Mouse (Mus musculus) MEL (cell line): ENCODE measurements at regions not wholly inside any gene's neighbourhood (a gene's known extent, or its start where the extent isn't known, plus 50 kb on each side); places are given as distances from the start of the nearest gene placed in this dataset.

Experiments used
- DNase-seq: peaks from one replicate; pipeline ENCODE4 v3.0.0; 2011; ENCODE audit warnings: low read depth, low spot score
- H3K27ac ChIP-seq: 2 replicates; pipeline ENCODE4 v1.5.1; 2012; ENCODE audit warnings: low read depth, mild to moderate bottlenecking, control low read depth, low read length, moderate library complexity; ENCODE audit not compliant: control insufficient read depth
- H3K27me3 ChIP-seq, 2 experiments: fragments of 150-350 bp in 1 of 2; sonication (generic) in 1 of 2; 2 replicates each; pipeline ENCODE4 v1.6.1; 2012; ENCODE audit warnings: low read length in 2 of 2, mild to moderate bottlenecking in 2 of 2, improper control_type of control experiment in 1 of 2, moderate library complexity in 1 of 2; ENCODE audit not compliant: insufficient read depth in 2 of 2, control insufficient read depth in 1 of 2
- H3K36me3 ChIP-seq, 2 experiments: 2 replicates each; pipeline ENCODE4 v1.6.1; 2012 to 2014; ENCODE audit warnings: low read length in 2 of 2, improper control_type of control experiment in 1 of 2, inconsistent platforms in 1 of 2, mild to moderate bottlenecking in 1 of 2; ENCODE audit not compliant: insufficient read depth in 2 of 2, control insufficient read depth in 1 of 2
- H3K4me1 ChIP-seq, 2 experiments: fragments of 150-350 bp in 1 of 2; sonication (generic) in 1 of 2; 2 replicates each; pipeline ENCODE4 v1.6.1; 2012; ENCODE audit warnings: low read length in 2 of 2, improper control_type of control experiment in 1 of 2, mild to moderate bottlenecking in 1 of 2; ENCODE audit not compliant: insufficient read depth in 2 of 2, control insufficient read depth in 1 of 2
- H3K4me3 ChIP-seq, 2 experiments: fragments of 150-350 bp in 1 of 2; sonication (generic) in 1 of 2; 2 replicates each; pipeline ENCODE4 v1.5.1; 2012; ENCODE audit warnings: low read depth in 2 of 2, low read length in 2 of 2, mild to moderate bottlenecking in 2 of 2, moderate library complexity in 2 of 2, control low read depth in 1 of 2, improper control_type of control experiment in 1 of 2; ENCODE audit not compliant: control insufficient read depth in 1 of 2, insufficient read depth in 1 of 2
- H3K79me2 ChIP-seq: 2 replicates; pipeline ENCODE4 v1.6.1; 2012; ENCODE audit warnings: mild to moderate bottlenecking, low read length, moderate library complexity; ENCODE audit not compliant: control insufficient read depth, poor library complexity, insufficient read depth
- H3K9ac ChIP-seq: 2 replicates; pipeline ENCODE4 v1.6.1; 2012; ENCODE audit warnings: low read depth, mild to moderate bottlenecking, control low read depth, low read length, moderate library complexity; ENCODE audit not compliant: control insufficient read depth, poor library complexity, severe bottlenecking
- H3K9me3 ChIP-seq: fragments of 150-350 bp; sonication (generic); replicated peaks from 2 replicates; pipeline ENCODE4 v1.6.1; 2012; ENCODE audit warnings: mild to moderate bottlenecking, low read length, improper control_type of control experiment, moderate library complexity; ENCODE audit not compliant: insufficient read depth
- CHD1 ChIP-seq: IDR thresholded peaks from 2 replicates; pipeline ENCODE4 v1.6.1; 2012; ENCODE audit warnings: low read depth, mild to moderate bottlenecking, inconsistent platforms, low read length, improper control_type of control experiment
- E2F4 ChIP-seq: IDR thresholded peaks from 2 replicates; pipeline ENCODE4 v1.6.1; 2011; ENCODE audit warnings: low read depth, low read length, improper control_type of control experiment, borderline replicate concordance
- EP300 ChIP-seq, 2 experiments: IDR thresholded peaks; 2 replicates each; pipeline ENCODE4 v1.6.1; 2011; ENCODE audit warnings: improper control_type of control experiment in 2 of 2, low read length in 2 of 2, low read depth in 1 of 2, mild to moderate bottlenecking in 1 of 2
- GATA1 ChIP-seq: IDR thresholded peaks from 2 replicates; pipeline ENCODE4 v1.6.1; 2011; ENCODE audit warnings: low read depth, low read length, improper control_type of control experiment
- JUND ChIP-seq: IDR thresholded peaks from 2 replicates; pipeline ENCODE4 v1.6.1; 2011; ENCODE audit warnings: low read depth, mild to moderate bottlenecking, improper control_type of control experiment, low read length
- KAT2A ChIP-seq: conservative IDR thresholded peaks from 2 replicates; pipeline ENCODE4 v1.6.1; 2012; ENCODE audit warnings: low read depth, low read length, improper control_type of control experiment, inconsistent platforms
- MAFK ChIP-seq: IDR thresholded peaks from 2 replicates; pipeline ENCODE4 v1.6.1; 2011; ENCODE audit warnings: low read depth, mild to moderate bottlenecking, low read length, improper control_type of control experiment, borderline replicate concordance
- MAZ ChIP-seq: IDR thresholded peaks from 2 replicates; pipeline ENCODE4 v1.6.1; 2012; ENCODE audit warnings: low read depth, mild to moderate bottlenecking, inconsistent platforms, low read length, improper control_type of control experiment
- MEF2A ChIP-seq: IDR thresholded peaks from 2 replicates; pipeline ENCODE4 v1.6.1; 2014; ENCODE audit warnings: low read depth, mild to moderate bottlenecking, inconsistent platforms, low read length, improper control_type of control experiment; ENCODE audit not compliant: poor library complexity, insufficient replicate concordance, severe bottlenecking; ENCODE audit errors: extremely low read depth
- MXI1 ChIP-seq: IDR thresholded peaks from 2 replicates; pipeline ENCODE4 v1.6.1; 2011; ENCODE audit warnings: mild to moderate bottlenecking, low read depth, low read length, improper control_type of control experiment
- MYC ChIP-seq: IDR thresholded peaks from 2 replicates; pipeline ENCODE4 v1.6.1; 2011; ENCODE audit warnings: low read depth, mild to moderate bottlenecking, low read length, improper control_type of control experiment, moderate library complexity
- NELFE ChIP-seq: IDR thresholded peaks from 2 replicates; pipeline ENCODE4 v1.6.1; 2011; ENCODE audit warnings: low read depth, low read length, improper control_type of control experiment
- POLR2A ChIP-seq, 2 experiments: IDR thresholded peaks; 2 replicates each; pipeline ENCODE4 v1.6.1; 2011 to 2012; ENCODE audit warnings: low read length in 2 of 2, mild to moderate bottlenecking in 2 of 2, control low read depth in 1 of 2, improper control_type of control experiment in 1 of 2, low read depth in 1 of 2, moderate library complexity in 1 of 2; ENCODE audit not compliant: control insufficient read depth in 1 of 2, insufficient read depth in 1 of 2, poor library complexity in 1 of 2
- RAD21 ChIP-seq: IDR thresholded peaks from 2 replicates; pipeline ENCODE4 v1.6.1; 2011; ENCODE audit warnings: mild to moderate bottlenecking, low read depth, low read length, improper control_type of control experiment
- RCOR1 ChIP-seq: IDR thresholded peaks from 2 replicates; pipeline ENCODE4 v1.6.1; 2012; ENCODE audit warnings: low read depth, mild to moderate bottlenecking, inconsistent platforms, low read length, improper control_type of control experiment
- SIN3A ChIP-seq: IDR thresholded peaks from 2 replicates; pipeline ENCODE4 v1.6.1; 2012; ENCODE audit warnings: low read length, improper control_type of control experiment, inconsistent platforms
- SMC3 ChIP-seq: IDR thresholded peaks from 2 replicates; pipeline ENCODE4 v1.6.1; 2011; ENCODE audit warnings: low read depth, low read length, improper control_type of control experiment
- TBP ChIP-seq: IDR thresholded peaks from 2 replicates; pipeline ENCODE4 v1.8.0; 2011; ENCODE audit warnings: low read depth, low read length, improper control_type of control experiment
- TCF12 ChIP-seq: IDR thresholded peaks from 2 replicates; pipeline ENCODE4 v1.6.1; 2014; ENCODE audit warnings: low read depth, mild to moderate bottlenecking, inconsistent platforms, low read length, improper control_type of control experiment, moderate library complexity
- USF1 ChIP-seq: IDR thresholded peaks from 2 replicates; pipeline ENCODE4 v1.6.1; 2014; ENCODE audit warnings: low read depth, mild to moderate bottlenecking, inconsistent platforms, low read length, improper control_type of control experiment, moderate library complexity
- USF2 ChIP-seq, 2 experiments: IDR thresholded peaks; 2 replicates each; pipeline ENCODE4 v1.6.1; 2011 to 2012; ENCODE audit warnings: improper control_type of control experiment in 2 of 2, low read length in 2 of 2, borderline replicate concordance in 1 of 2, inconsistent platforms in 1 of 2, low read depth in 1 of 2, mild to moderate bottlenecking in 1 of 2; ENCODE audit not compliant: insufficient read depth in 1 of 2
- ZKSCAN1 ChIP-seq: IDR thresholded peaks from 2 replicates; pipeline ENCODE4 v1.6.1; 2012; ENCODE audit warnings: low read depth, mild to moderate bottlenecking, inconsistent platforms, low read length, improper control_type of control experiment, moderate library complexity
- ZNF384 ChIP-seq: IDR thresholded peaks from 2 replicates; pipeline ENCODE4 v1.6.1; 2012; ENCODE audit warnings: low read depth, mild to moderate bottlenecking, inconsistent platforms, low read length, improper control_type of control experiment

DNA sequence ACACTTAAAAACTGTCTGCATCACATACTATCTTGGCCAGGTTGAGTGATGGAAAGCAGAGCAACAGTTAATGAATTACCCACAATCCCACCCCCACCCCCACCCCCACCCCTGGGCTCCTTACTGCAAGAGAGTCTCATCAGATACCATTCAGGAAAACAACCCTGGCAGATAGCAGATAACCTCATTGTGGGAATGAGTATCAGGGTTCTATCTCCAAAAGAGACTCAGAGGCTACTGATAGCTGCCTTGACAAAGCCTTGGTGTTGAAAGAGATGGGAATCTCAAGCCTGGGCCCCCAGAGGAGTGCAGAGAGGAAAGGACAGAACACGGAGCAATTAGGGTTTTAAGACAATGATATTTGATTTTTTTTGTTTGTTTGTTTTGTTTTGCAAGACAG is 175.7 kb upstream of the Meis1 start (continued):
- TF ChIP-seq GATA1, result peak; percentile 51; the same call in 1 of the 2 replicates
- TF ChIP-seq TCF12, result peak; percentile 69
- TF ChIP-seq ZNF384, result no peak
- no peak for TF ChIP-seq USF2 (IDR thresholded peaks at IDR 0.05; ENCODE audit: borderline replicate concordance in 1 of 2, insufficient read depth in 1 of 2, low read depth in 1 of 2, low read length in 2 of 2)
- TF ChIP-seq MAFK, result 0 out of 2 replicates have a peak, but pooled peaks have one; percentile 13

- Histone ChIP-seq H3K79me2 (no peaks in the 10 kb centered on the region), H3K27ac (no peak overlapping the region), H3K9ac (no peak overlapping the region), H3K4me3 (no peak overlapping the region), H3K4me1 (peaks cover 15 to 22% of the 10 kb centered on the region in 2 experiments), H3K36me3 (peaks cover 4 to 25% of the 10 kb centered on the region in 2 experiments; a peak in 3 of 4 replicates), H3K9me3 (no peaks in the 10 kb centered on the region), H3K27me3 (no peaks in the 10 kb centered on the region)
- no peak for DNase-seq
- TF ChIP-seq USF1 (no peak), MEF2A (no peak), POLR2A (IDR thresholded peaks at IDR 0.05; ENCODE audit: control insufficient read depth in 1 of 2, insufficient read depth in 1 of 2, low read depth in 1 of 2, low read length in 2 of 2, poor library complexity in 1 of 2) (no peak), RAD21 (no peak), KAT2A (no peak), TBP (no peak), JUND (no peak)
Measured at GRCm38 (mm10) chr11:19197790-19198189, 179.0 kb upstream of the Meis1 start.

DNA sequence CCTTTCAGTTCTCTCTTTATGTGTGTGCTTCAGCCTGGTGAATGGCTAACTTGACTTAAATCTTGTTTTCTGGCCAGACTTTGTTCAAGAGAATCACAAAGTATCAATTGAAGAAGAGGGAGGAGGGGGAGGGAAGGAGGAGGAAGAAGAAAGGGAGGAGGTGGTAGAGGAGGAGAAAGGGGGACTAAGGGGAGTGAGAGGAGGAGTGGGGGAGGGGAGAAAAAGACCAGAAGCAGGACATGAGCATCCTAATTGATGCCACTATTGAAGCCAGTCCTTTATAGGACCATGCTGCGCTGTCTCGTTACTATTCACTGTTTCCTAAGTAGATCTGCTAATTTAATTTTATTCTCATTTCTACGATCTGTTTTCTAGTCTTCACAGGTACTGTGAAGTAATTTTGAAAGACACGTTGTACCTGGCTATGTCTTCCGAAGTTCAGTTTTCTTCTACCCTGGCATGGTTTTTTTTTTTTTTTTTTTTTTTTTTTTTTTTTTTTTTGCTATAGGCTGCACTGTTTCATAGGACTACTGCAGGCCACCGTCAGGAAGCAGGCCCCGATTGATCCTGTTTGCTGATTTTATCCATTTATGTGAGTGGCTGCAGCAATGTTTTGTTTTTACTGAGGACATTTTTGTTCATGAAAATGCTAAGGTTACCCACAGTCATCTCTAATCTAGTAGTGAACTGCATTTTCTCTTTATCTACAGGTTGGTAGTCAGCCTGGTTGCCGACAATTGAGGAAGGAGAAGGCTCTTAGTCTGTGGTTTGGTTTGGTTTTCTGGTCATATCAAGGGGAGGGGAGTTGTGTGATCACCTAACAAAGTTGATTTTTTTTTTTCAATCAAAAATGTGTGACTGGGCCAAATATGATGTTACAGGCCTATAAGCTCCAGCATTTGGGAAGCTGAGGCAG is 184.1 kb upstream of the Meis1 start:
- H3K79me2 ChIP-seq, result no peaks in the 10 kb centered on the region
- H3K4me1 ChIP-seq, result peaks cover 12 to 26% of the 10 kb centered on the region in 2 experiments
- no peak overlapping the region for H3K4me3 ChIP-seq
- no peaks in the 10 kb centered on the region for H3K9me3 ChIP-seq
- peak overlapping the region; percentile 90 for H3K27ac ChIP-seq
- H3K36me3 ChIP-seq, result peaks cover 2 to 26% of the 10 kb centered on the region in 2 experiments; a peak in 3 of 4 replicates
- TF ChIP-seq JUND (no peak), E2F4 (no peak), SMC3 (no peak; the same call in 1 of the 2 replicates), MYC (no peak; the same call in 1 of the 2 replicates), GATA1 (peak; percentile 69; the same call in 1 of the 2 replicates), EP300 (IDR thresholded peaks at IDR 0.05; ENCODE audit: low read depth in 1 of 2, low read length in 2 of 2) (peak in 1 of 2 experiments; percentile 30; a peak in 2 of 4 replicates), CHD1 (no peak), USF2 (IDR thresholded peaks at IDR 0.05; ENCODE audit: borderline replicate concordance in 1 of 2, insufficient read depth in 1 of 2, low read depth in 1 of 2, low read length in 2 of 2) (no peak), TBP (0 out of 2 replicates have a peak, but pooled peaks have one; percentile 20), RAD21 (no peak), NELFE (no peak; the same call in 1 of the 2 replicates), MXI1 (no peak), ZNF384 (peak; percentile 95), RCOR1 (peak; percentile 71), SIN3A (peak; percentile 18; the same call in 1 of the 2 replicates), TCF12 (0 out of 2 replicates have a peak, but pooled peaks have one; percentile 11), ZKSCAN1 (peak; percentile 40; the same call in 1 of the 2 replicates), MAZ (0 out of 2 replicates have a peak, but pooled peaks have one; percentile 4)
- H3K27me3 ChIP-seq, result no peaks in the 10 kb centered on the region
- DNase-seq, result peak; percentile 86
- H3K9ac ChIP-seq, result no peak overlapping the region; the same call in 1 of the 2 replicates
